Comparison of ENCODE assay signal across 8 mouse cellular contexts in the genomic region with DNA sequence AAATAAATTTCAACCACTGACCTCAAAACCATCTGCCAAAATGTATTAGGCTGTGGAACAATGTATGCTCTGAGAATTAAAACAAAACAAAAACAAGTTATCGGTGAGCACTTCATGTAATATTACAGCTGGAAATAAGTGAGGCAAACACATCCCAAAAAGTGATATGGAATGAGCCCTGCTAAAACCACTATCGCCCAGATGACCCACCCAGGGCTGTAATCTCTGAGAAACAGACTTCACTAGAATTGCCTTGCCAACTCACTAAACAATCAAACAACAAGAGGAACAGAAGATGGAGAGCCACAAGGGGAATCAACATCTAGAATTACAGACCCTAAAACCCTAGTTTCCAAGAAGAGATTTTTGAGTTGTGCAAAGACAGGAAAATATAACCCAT. TPM values are rescaled to one million over a fixed set of nuclear protein-coding genes. Genes with fewer than 3 reads are reported as not detected.
DNase-seq lines count a peak whose midpoint lies in the region; ATAC-seq and TF ChIP-seq lines count a peak whose summit lies in the region.

No protein-coding gene starts in this region.

- ATAC-seq in G1E (ENCODE audit: extremely low read depth, insufficient number of reproducible peaks, low FRiP score, poor library complexity, severe bottlenecking), result peak; percentile 43
- ATAC-seq in forebrain, postnatal 0 days, result no peak
- peak; percentile 78 for ATAC-seq in liver, embryonic 16.5 days (ENCODE audit: low read depth)

- H3K36me3 ChIP-seq in G1E (replicated peaks), result peaks cover 23% of the 10 kb centered on the region
- peaks cover 4% of the 10 kb centered on the region; the same call in 1 of the 2 replicates for H3K36me3 ChIP-seq in forebrain, postnatal 0 days (ENCODE audit: insufficient read depth)
- peaks cover 9% of the 10 kb centered on the region for H3K36me3 ChIP-seq in liver, embryonic 16.5 days (ENCODE audit: control insufficient read depth, insufficient read depth)

- peak overlapping the region; percentile 91 for H3K27ac ChIP-seq in gastrocnemius, adult 2 months
- H3K27ac ChIP-seq in forebrain, postnatal 0 days (ENCODE audit: low read depth, low read length), result no peak overlapping the region
- peak overlapping the region; percentile 95 for H3K27ac ChIP-seq in liver, embryonic 16.5 days (ENCODE audit: low read length)

- peak overlapping the region; percentile 62 for H3K4me2 ChIP-seq in forebrain, postnatal 0 days (ENCODE audit: low read depth)
- peak overlapping the region; percentile 68 for H3K4me2 ChIP-seq in liver, embryonic 16.5 days (ENCODE audit: low read depth, low read length)

- whole genome bisulfite sequencing in forebrain, postnatal 0 days, result 91% methylated on average over 2 of the region's 2 CpGs
- WGBS in liver, embryonic 16.5 days (ENCODE audit: insufficient replicate concordance), result 25% methylated on average over 2 of the region's 2 CpGs

- no peak overlapping the region for H3K9ac ChIP-seq in forebrain, postnatal 0 days
- peak overlapping the region; percentile 99 for H3K9ac ChIP-seq in liver, embryonic 16.5 days (ENCODE audit: low read depth, low read length)

- peaks cover 36% of the 10 kb centered on the region for H3K4me1 ChIP-seq in G1E (ENCODE audit: insufficient read depth, low read depth, low read length)
- H3K4me1 ChIP-seq in forebrain, postnatal 0 days (ENCODE audit: insufficient read depth), result peaks cover 22% of the 10 kb centered on the region
- H3K4me1 ChIP-seq in liver, embryonic 16.5 days (ENCODE audit: control insufficient read depth, low read depth, low read length), result peaks cover 30% of the 10 kb centered on the region

- DNase-seq in gastrocnemius, adult 2 months, result no peak
- DNase-seq in gastrocnemius, adult 8-10 months (ENCODE audit: low spot score in 2 of 2), result no peak
- DNase-seq in G1E (ENCODE audit: low spot score), result peak; percentile 28
- DNase-seq in forebrain, postnatal 0 days, result no peak
- no peak for DNase-seq in T-cell, adult 2 months (ENCODE audit: low spot score)
- DNase-seq in embryo, embryonic 9.5 days (ENCODE audit: extremely low spot score), result no peak
- no peak for DNase-seq in gastrocnemius, postnatal 36 days

- intact Hi-C loops in gastrocnemius, adult 2 months (cut with DNase I), result no loop called here
- intact Hi-C loops in gastrocnemius, postnatal 36 days (cut with DNase I), result no loop called here

- H3K4me3 ChIP-seq in gastrocnemius, adult 2 months, result peak overlapping the region; percentile 79
- peak overlapping the region; percentile 91; the same call in 1 of the 2 replicates for H3K4me3 ChIP-seq in G1E (ENCODE audit: low read depth, low read length)
- H3K4me3 ChIP-seq in forebrain, postnatal 0 days (ENCODE audit: low read depth, low read length), result peak overlapping the region; percentile 83
- H3K4me3 ChIP-seq in liver, embryonic 16.5 days (ENCODE audit: low read depth, low read length), result peak overlapping the region; percentile 97

- H3K9me3 ChIP-seq in G1E (replicated peaks), result no peaks in the 10 kb centered on the region
- no peaks in the 10 kb centered on the region for H3K9me3 ChIP-seq in forebrain, postnatal 0 days (ENCODE audit: low read length)
- H3K9me3 ChIP-seq in liver, embryonic 16.5 days (replicated peaks; ENCODE audit: control insufficient read depth, low read length), result no peaks in the 10 kb centered on the region

- H3K27me3 ChIP-seq in G1E (ENCODE audit: insufficient read depth, low read length), result peaks cover 2% of the 10 kb centered on the region
- no peaks in the 10 kb centered on the region for H3K27me3 ChIP-seq in forebrain, postnatal 0 days (ENCODE audit: insufficient read depth, low read length)
- no peaks in the 10 kb centered on the region for H3K27me3 ChIP-seq in liver, embryonic 16.5 days (ENCODE audit: control insufficient read depth, insufficient read depth, low read depth, low read length)

- no peak for TF ChIP-seq CTCF in gastrocnemius, adult 2 months (IDR thresholded peaks at IDR 0.05)
- no peak for TF ChIP-seq CTCF in G1E (IDR thresholded peaks at IDR 0.05; ENCODE audit: low read depth, low read length)
- no peak for TF ChIP-seq CTCF in forebrain, postnatal 0 days (IDR thresholded peaks at IDR 0.05; ENCODE audit: low read depth)

RNA-seq across cellular contexts. Expression of a gene that starts 0.8 kb away (rescaled TPM):
- 10 to 100 TPM in 1 of 2 experiments, 1 to 10 TPM in 1; 9.2 to 11.7 TPM for total RNA-seq in gastrocnemius, adult 2 months (2021)
- 10 to 100 TPM in 3 of 4 experiments, 1 to 10 TPM in 1; 8.3 to 11.5 (median 11.0) TPM for total RNA-seq in gastrocnemius, adult 8-10 months (2022)
- total RNA-seq in G1E (2014; fragmentation: Nextera tagmentation), result 76.5 and 86.5 TPM in 2 replicates
- 134 and 140 TPM in 2 replicates for total RNA-seq in G1E (2017)
- polyA plus RNA-seq in G1E (2012), result 9.8 and 11.5 TPM in 2 replicates
- total RNA-seq in forebrain, postnatal 0 days (2014; rRNA removed), result 81.2 and 93.4 TPM in 2 replicates
- polyA plus RNA-seq in forebrain, postnatal 0 days (2015; fragmentation: Nextera tagmentation; extraction: Ambion mirVana), result 76.7 and 113 TPM in 2 replicates
- 103 and 118 TPM in 2 replicates for polyA plus RNA-seq in liver, embryonic 16.5 days (2015; fragmentation: Nextera tagmentation; extraction: Ambion mirVana)
- 1 to 10 TPM; 8.1 to 8.9 TPM for total RNA-seq in gastrocnemius, postnatal 36 days (2021)
